Mouse (Mus musculus) limb, embryonic 14.5 days (tissue): ENCODE data around the gene Isl2. TPM values are rescaled to one million over a fixed set of nuclear protein-coding genes. Genes with fewer than 3 reads are reported as not detected.

Source experiments
- ATAC-seq: fragments of 200-750 bp; cut with Nextera tagmentation; 2 replicates; pipeline ENCODE4 v1.8.0; 2017; ENCODE audit warnings: low read depth, moderate number of reproducible peaks, moderate TSS enrichment; ENCODE audit not compliant: low FRiP score
- DNase-seq: peaks from one replicate; pipeline ENCODE4 v3.0.0-alpha.2; 2015; ENCODE audit warnings: low spot score
- H3K27ac ChIP-seq: fragments of 300-500 bp; sonication (generic); replicated peaks from 2 replicates; pipeline ENCODE4 v1.5.1; 2014; ENCODE audit warnings: low read depth, mild to moderate bottlenecking, low read length, moderate library complexity, mixed read lengths
- H3K27me3 ChIP-seq: fragments of 300-500 bp; sonication (generic); 2 replicates; pipeline ENCODE4 v1.6.1; 2014; ENCODE audit warnings: low read length, mixed read lengths; ENCODE audit not compliant: control insufficient read depth, insufficient read depth
- H3K36me3 ChIP-seq: fragments of 300-500 bp; sonication (generic); 2 replicates; pipeline ENCODE4 v1.6.1; 2014; ENCODE audit warnings: mild to moderate bottlenecking, low read length, moderate library complexity, mixed read lengths; ENCODE audit not compliant: control insufficient read depth, insufficient read depth
- H3K4me1 ChIP-seq: fragments of 300-500 bp; sonication (generic); 2 replicates; pipeline ENCODE4 v1.6.1; 2014; ENCODE audit warnings: antibody characterized with exemption, low read length, mixed read lengths; ENCODE audit not compliant: control insufficient read depth, insufficient read depth
- H3K4me2 ChIP-seq: fragments of 300-500 bp; sonication (generic); replicated peaks from 2 replicates; pipeline ENCODE4 v1.6.1; 2014; ENCODE audit warnings: low read depth, mild to moderate bottlenecking, low read length, moderate library complexity; ENCODE audit not compliant: severe bottlenecking
- H3K4me3 ChIP-seq: fragments of 300-500 bp; sonication (generic); replicated peaks from 2 replicates; pipeline ENCODE4 v1.5.1; 2014; ENCODE audit warnings: low read length
- H3K9ac ChIP-seq: fragments of 300-500 bp; sonication (generic); 2 replicates; pipeline ENCODE4 v1.6.1; 2014; ENCODE audit warnings: mild to moderate bottlenecking, low read depth, low read length, moderate library complexity; ENCODE audit not compliant: severe bottlenecking
- H3K9me3 ChIP-seq: fragments of 300-500 bp; sonication (generic); 2 replicates; pipeline ENCODE4 v1.6.1; 2016; ENCODE audit warnings: low read length; ENCODE audit not compliant: control insufficient read depth
- POLR2A ChIP-seq: fragments of 200-500 bp; IDR thresholded peaks from 2 replicates; pipeline ENCODE4 v1.8.0; 2012; ENCODE audit warnings: inconsistent platforms, mild to moderate bottlenecking, moderate library complexity, borderline replicate concordance; ENCODE audit not compliant: insufficient read depth, insufficient read length; ENCODE audit errors: extremely low read depth
- WGBS: fragments of 180-500 bp; shearing (Covaris S2); extraction: QIAGEN DNeasy Blood & Tissue Kit; methylation state at CpG from one replicate; pipeline ENCODE4 v1.1.7; 2014; 5-methylcytosine and 5-hydroxymethylcytosine counted together
- polyA plus RNA-seq, 2 experiments: library from polyadenylated mRNA; depleted of rRNA in 1 of 2; stranded (reverse) in 1 of 2; unstranded in 1 of 2; fragments of >200 nt; fragmentation: Nextera tagmentation in 1 of 2; extraction: Ambion mirVana in 1 of 2; gene quantifications; 2 replicates each; pipeline versions ENCODE4 v1.2.1 to v1.2.3; 2012 to 2014

Gene Isl2
- polyA plus RNA-seq, 2 experiments = 0.22 to 0.55 TPM

GRCm38 (mm10) chr9:55543336-55543702, 4.8 kb downstream of the Isl2 start:
- no peak for ATAC-seq
- Histone ChIP-seq H3K4me3 (no peak overlapping the region), H3K9me3 (no peaks in the 10 kb centered on the region), H3K4me2 (no peak overlapping the region), H3K9ac (no peak overlapping the region), H3K36me3 (no peaks in the 10 kb centered on the region), H3K27ac (no peak overlapping the region), H3K4me1 (peaks cover 26% of the 10 kb centered on the region), H3K27me3 (peaks cover 88% of the 10 kb centered on the region)
- TF ChIP-seq POLR2A = no peak
- DNase-seq = no peak
- WGBS = 27% methylated on average over 8 of the region's 8 CpGs

- peaks cover 26% of the 10 kb centered on the region for H3K4me1 ChIP-seq
- H3K9ac ChIP-seq = no peak overlapping the region
- DNase-seq (peak; percentile 11), ATAC-seq (no peak)
- no peak for TF ChIP-seq POLR2A
- 2% methylated on average over 46 of the region's 46 CpGs for WGBS
- no peaks in the 10 kb centered on the region for H3K9me3 ChIP-seq
- H3K4me2 ChIP-seq = peak overlapping the region; percentile 28
- H3K36me3 ChIP-seq = no peaks in the 10 kb centered on the region
- no peak overlapping the region for H3K27ac ChIP-seq
- H3K27me3 ChIP-seq = peaks cover 88% of the 10 kb centered on the region
- peak overlapping the region; percentile 20 for H3K4me3 ChIP-seq
These were observed 5.4 kb downstream of the Isl2 start for GRCm38 (mm10) chr9:55543703-55544401.

GRCm38 (mm10) chr9:55544861-55545555, 6.5 kb downstream of the Isl2 start:
- Histone ChIP-seq H3K9ac (no peak overlapping the region), H3K27ac (no peak overlapping the region), H3K36me3 (no peaks in the 10 kb centered on the region), H3K27me3 (peaks cover 88% of the 10 kb centered on the region), H3K4me3 (peak overlapping the region; percentile 4), H3K4me1 (peaks cover 26% of the 10 kb centered on the region), H3K9me3 (no peaks in the 10 kb centered on the region), H3K4me2 (peak overlapping the region; percentile 45; the same call in 1 of the 2 replicates)
- DNase-seq = peak; percentile 18
- no peak for ATAC-seq
- WGBS = 1% methylated on average over 29 of the region's 30 CpGs
- no peak for TF ChIP-seq POLR2A

- Histone ChIP-seq H3K4me2 (peak overlapping the region; percentile 45), H3K27me3 (peaks cover 85% of the 10 kb centered on the region), H3K27ac (no peak overlapping the region), H3K9me3 (no peaks in the 10 kb centered on the region), H3K36me3 (no peaks in the 10 kb centered on the region), H3K4me1 (peaks cover 26% of the 10 kb centered on the region), H3K9ac (no peak overlapping the region), H3K4me3 (peak overlapping the region; percentile 31)
- no peak for DNase-seq
- no peak for TF ChIP-seq POLR2A
- ATAC-seq = no peak
- WGBS = 5% methylated on average over 39 of the region's 41 CpGs
These were observed 7.2 kb downstream of the Isl2 start for GRCm38 (mm10) chr9:55545556-55546175.

- Histone ChIP-seq H3K4me1 (peaks cover 26% of the 10 kb centered on the region), H3K27ac (no peak overlapping the region), H3K36me3 (no peaks in the 10 kb centered on the region), H3K9me3 (no peaks in the 10 kb centered on the region), H3K4me3 (peak overlapping the region; percentile 31), H3K9ac (no peak overlapping the region), H3K4me2 (peak overlapping the region; percentile 45), H3K27me3 (peaks cover 83% of the 10 kb centered on the region)
- TF ChIP-seq POLR2A = no peak
- ATAC-seq (peak; percentile 50; the same call in 1 of the 2 replicates), DNase-seq (peak; percentile 27)
- 2% methylated on average over 55 of the region's 63 CpGs for WGBS
These were observed 7.9 kb downstream of the Isl2 start for GRCm38 (mm10) chr9:55546176-55547010.
